Mouse (Mus musculus) embryonic facial prominence, embryonic 11.5 days (tissue): ENCODE data around the gene Pde10a. TPM values are rescaled to one million over a fixed set of nuclear protein-coding genes. Genes with fewer than 3 reads are reported as not detected.
A peak's percentile ranks its signal among the peaks of the same experiment; 100 is the strongest.

Experiments
- ATAC-seq: fragments of 200-750 bp; cut with Nextera tagmentation; replicated peaks from 2 replicates; pipeline ENCODE4 v1.8.0; 2017; ENCODE audit warnings: low read depth; ENCODE audit not compliant: insufficient number of reproducible peaks, low FRiP score, low TSS enrichment
- DNase-seq: peaks from one replicate; pipeline ENCODE4 v3.0.0-alpha.2; 2015; ENCODE audit warnings: low spot score
- H3K27ac ChIP-seq: fragments of 300-500 bp; sonication (generic); replicated peaks from 2 replicates; pipeline ENCODE4 v1.5.1; 2014; ENCODE audit warnings: mild to moderate bottlenecking, low read depth, low read length, control low read depth
- H3K27me3 ChIP-seq: fragments of 300-500 bp; sonication (generic); 2 replicates; pipeline ENCODE4 v1.6.1; 2014; ENCODE audit warnings: mild to moderate bottlenecking, low read length, moderate library complexity, mixed read lengths; ENCODE audit not compliant: control insufficient read depth, insufficient read depth
- H3K36me3 ChIP-seq: fragments of 300-500 bp; sonication (generic); replicated peaks from 2 replicates; pipeline ENCODE4 v1.6.1; 2014; ENCODE audit warnings: low read depth, mild to moderate bottlenecking, low read length, moderate library complexity, mixed read lengths; ENCODE audit not compliant: control insufficient read depth, insufficient read depth
- H3K4me1 ChIP-seq: fragments of 300-500 bp; sonication (generic); 2 replicates; pipeline ENCODE4 v1.6.1; 2014; ENCODE audit warnings: low read length, mixed read lengths; ENCODE audit not compliant: control insufficient read depth, insufficient read depth
- H3K4me2 ChIP-seq: fragments of 300-500 bp; sonication (generic); 2 replicates; pipeline ENCODE4 v1.6.1; 2014; ENCODE audit warnings: low read depth, mild to moderate bottlenecking, control low read depth, low read length, moderate library complexity
- H3K4me3 ChIP-seq: fragments of 300-500 bp; sonication (generic); 2 replicates; pipeline ENCODE4 v1.5.1; 2014; ENCODE audit warnings: low read depth, low read length, control low read depth
- H3K9ac ChIP-seq: fragments of 300-500 bp; sonication (generic); replicated peaks from 2 replicates; pipeline ENCODE4 v1.6.1; 2014; ENCODE audit warnings: mild to moderate bottlenecking, control low read depth, low read length
- H3K9me3 ChIP-seq: fragments of 300-500 bp; sonication (generic); replicated peaks from 2 replicates; pipeline ENCODE4 v1.6.1; 2016; ENCODE audit warnings: mild to moderate bottlenecking, low read length, inconsistent platforms, mixed read lengths; ENCODE audit not compliant: control insufficient read depth
- WGBS: fragments of 180-500 bp; shearing (Covaris S2); extraction: QIAGEN DNeasy Blood & Tissue Kit; methylation state at CpG from one replicate; pipeline ENCODE4 v1.1.7; 2014; 5-methylcytosine and 5-hydroxymethylcytosine counted together
- polyA plus RNA-seq: library from polyadenylated mRNA; unstranded; fragments of >200 nt; fragmentation: Nextera tagmentation; extraction: Ambion mirVana; gene quantifications from 2 replicates; pipeline ENCODE4 v1.2.1, GENCODE M21; 2014

Gene Pde10a
- polyA plus RNA-seq, 1 experiment from 2014 or later, result 1.9 TPM

DNA sequence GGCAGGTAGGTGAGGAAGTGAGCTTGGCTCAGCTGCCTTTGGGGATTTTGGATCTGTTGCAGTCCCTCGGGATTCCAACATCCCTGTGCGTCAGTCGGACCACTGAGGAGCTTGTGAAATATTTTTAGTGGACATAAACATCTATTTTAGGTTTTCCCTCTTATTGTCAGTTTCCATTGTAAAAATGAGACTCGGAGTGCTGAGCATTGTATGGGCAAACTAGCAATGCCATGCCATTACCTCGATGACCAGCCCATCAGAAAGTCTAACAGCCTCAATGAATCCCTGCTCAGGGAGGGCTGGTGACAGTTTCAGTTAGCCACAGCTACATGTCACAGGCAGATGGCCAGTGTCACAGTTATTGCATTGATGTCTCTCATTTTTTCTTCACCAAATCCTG lies 80.7 kb downstream of the Pde10a start:
- Histone ChIP-seq H3K4me3 (no peak overlapping the region), H3K27ac (no peak overlapping the region), H3K4me2 (no peak overlapping the region), H3K4me1 (no peaks in the 10 kb centered on the region), H3K27me3 (no peaks in the 10 kb centered on the region), H3K36me3 (no peaks in the 10 kb centered on the region), H3K9me3 (no peaks in the 10 kb centered on the region), H3K9ac (no peak overlapping the region)
- ATAC-seq, result no peak
- DNase-seq, result no peak
- WGBS, result 79% methylated on average over 5 of the region's 5 CpGs

DNA sequence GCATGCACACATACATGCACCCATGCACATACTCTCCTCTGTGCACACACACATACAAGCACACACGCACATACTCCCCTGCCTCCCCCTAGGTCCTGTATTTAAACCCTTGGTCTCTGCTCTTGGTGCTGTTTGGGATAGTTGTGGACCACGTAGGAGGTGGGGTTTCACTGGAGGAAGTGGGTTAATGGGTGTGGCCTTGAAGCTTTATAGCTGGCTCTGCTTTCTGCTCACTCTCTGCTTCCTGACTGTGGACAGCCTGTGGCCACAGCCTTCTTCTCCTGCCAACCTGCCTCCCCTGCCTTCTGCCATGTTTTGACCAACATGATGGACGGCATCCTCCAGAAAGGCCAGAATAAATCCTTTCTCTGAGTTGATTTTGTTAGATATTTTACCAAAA lies 81.5 kb downstream of the Pde10a start:
- Histone ChIP-seq H3K9me3 (no peaks in the 10 kb centered on the region), H3K27me3 (no peaks in the 10 kb centered on the region), H3K4me1 (no peaks in the 10 kb centered on the region), H3K4me3 (no peak overlapping the region), H3K9ac (no peak overlapping the region), H3K4me2 (no peak overlapping the region), H3K36me3 (no peaks in the 10 kb centered on the region), H3K27ac (no peak overlapping the region)
- no peak for DNase-seq
- 72% methylated on average over 3 of the region's 3 CpGs for WGBS
- ATAC-seq, result no peak

DNA sequence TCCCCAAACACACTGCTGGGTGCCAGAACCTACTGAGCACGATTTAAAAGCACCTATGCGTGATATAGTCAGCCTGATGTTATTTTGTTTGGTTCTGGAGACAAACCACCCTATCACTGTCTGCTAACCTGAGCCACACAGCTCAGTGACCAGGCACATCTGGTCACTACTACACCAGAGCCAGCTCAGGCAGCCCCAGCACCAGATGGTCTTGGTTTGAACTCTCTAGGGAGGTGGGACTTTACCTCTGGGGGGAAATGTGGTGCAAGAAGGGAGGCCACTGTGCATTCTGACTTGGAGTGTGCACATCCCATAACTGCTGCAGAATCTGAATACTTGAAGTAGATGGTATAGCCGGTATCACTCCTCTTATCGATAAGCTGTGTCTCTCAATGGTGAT lies 86.7 kb downstream of the Pde10a start:
- H3K27me3 ChIP-seq, result no peaks in the 10 kb centered on the region
- H3K36me3 ChIP-seq, result no peaks in the 10 kb centered on the region
- no peak for ATAC-seq
- H3K4me2 ChIP-seq, result no peak overlapping the region
- no peaks in the 10 kb centered on the region for H3K4me1 ChIP-seq
- 87% methylated on average over 4 of the region's 4 CpGs for WGBS
- no peak overlapping the region for H3K9ac ChIP-seq
- H3K4me3 ChIP-seq, result no peak overlapping the region
- no peak for DNase-seq
- no peaks in the 10 kb centered on the region for H3K9me3 ChIP-seq
- H3K27ac ChIP-seq, result no peak overlapping the region

DNA sequence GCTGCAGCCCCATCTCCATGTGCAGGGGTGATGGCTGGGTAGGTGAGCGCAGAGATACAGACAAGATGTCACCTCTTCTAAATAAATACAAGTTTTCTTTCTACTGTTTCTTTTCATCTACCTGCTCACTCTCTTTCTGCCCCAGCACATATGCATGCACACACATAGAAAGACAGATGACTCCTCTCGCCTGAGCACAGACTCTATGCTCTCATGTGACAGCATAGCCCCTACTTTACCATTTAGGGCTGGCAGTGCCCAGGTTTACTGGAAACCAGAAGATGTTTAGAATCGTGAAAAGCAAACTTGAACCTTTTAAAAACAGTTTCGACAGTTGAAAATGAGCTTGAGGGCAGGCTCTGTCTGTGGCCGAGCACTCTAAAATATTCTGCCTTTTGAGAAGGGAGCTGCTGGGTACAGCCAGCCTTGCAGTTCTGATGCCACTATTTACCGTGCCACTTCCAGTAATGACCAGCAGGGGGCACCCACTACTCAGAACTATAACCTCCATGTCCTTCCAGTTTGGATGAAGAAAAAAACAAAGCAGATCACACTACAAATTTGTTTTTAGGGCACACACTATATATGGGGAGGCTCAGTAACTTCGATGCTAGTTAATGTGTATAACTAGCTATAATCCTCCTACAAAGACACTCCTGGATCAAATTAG lies 88.8 kb downstream of the Pde10a start:
- no peaks in the 10 kb centered on the region for H3K27me3 ChIP-seq
- no peak overlapping the region for H3K9ac ChIP-seq
- DNase-seq (peak; percentile 87), ATAC-seq (no peak)
- WGBS, result 35% methylated on average over 7 of the region's 7 CpGs
- H3K27ac ChIP-seq, result no peak overlapping the region
- no peak overlapping the region for H3K4me3 ChIP-seq
- H3K4me1 ChIP-seq, result no peaks in the 10 kb centered on the region
- H3K9me3 ChIP-seq, result no peaks in the 10 kb centered on the region
- no peak overlapping the region for H3K4me2 ChIP-seq
- no peaks in the 10 kb centered on the region for H3K36me3 ChIP-seq

DNA sequence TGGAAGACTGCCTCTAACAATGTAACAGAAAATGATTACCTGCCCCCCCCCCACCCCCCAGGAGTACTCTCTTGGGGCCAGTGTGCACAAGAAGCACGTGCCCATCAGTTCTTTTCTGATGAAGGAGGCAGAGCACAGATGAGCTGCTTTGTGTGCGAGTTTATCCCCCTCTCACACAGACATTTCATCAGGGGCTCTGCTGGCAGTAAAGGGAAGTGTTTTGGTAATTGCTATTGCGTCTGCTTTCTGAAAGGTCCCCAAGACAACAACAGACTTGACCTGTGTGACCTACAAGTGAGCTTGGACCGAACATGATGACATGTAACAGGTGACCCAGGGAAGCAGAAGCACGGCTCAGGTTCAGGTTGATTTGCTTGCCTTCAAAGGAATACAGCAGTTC lies 95.2 kb downstream of the Pde10a start:
- no peak for ATAC-seq
- H3K4me1 ChIP-seq, result no peaks in the 10 kb centered on the region
- no peaks in the 10 kb centered on the region for H3K27me3 ChIP-seq
- no peak overlapping the region for H3K4me3 ChIP-seq
- no peak overlapping the region for H3K27ac ChIP-seq
- no peaks in the 10 kb centered on the region for H3K36me3 ChIP-seq
- no peak for DNase-seq
- H3K9ac ChIP-seq, result no peak overlapping the region
- WGBS, result 35% methylated on average over 5 of the region's 5 CpGs
- H3K9me3 ChIP-seq, result no peaks in the 10 kb centered on the region
- no peak overlapping the region for H3K4me2 ChIP-seq

DNA sequence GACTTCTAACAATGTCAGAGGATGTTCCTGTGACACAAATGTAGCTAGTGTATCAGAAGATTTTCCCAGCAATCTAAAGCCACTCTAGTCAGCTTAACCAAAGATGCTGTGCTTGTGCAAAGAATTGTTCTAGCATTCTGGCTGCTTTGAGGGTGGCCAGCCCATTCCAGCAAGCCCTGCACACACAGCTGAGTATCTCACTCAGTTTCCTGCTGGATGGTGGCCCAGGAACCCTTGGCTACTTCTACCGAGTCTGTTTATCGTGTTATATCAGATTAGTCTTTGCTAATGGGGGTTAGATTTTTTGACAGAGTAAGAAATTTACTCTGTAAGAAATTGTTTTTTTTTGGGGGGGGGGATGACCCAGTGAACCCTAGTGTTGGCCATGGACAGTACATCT lies 95.9 kb downstream of the Pde10a start:
- Histone ChIP-seq H3K27me3 (no peaks in the 10 kb centered on the region), H3K4me2 (no peak overlapping the region), H3K4me1 (no peaks in the 10 kb centered on the region), H3K36me3 (no peaks in the 10 kb centered on the region), H3K9me3 (no peaks in the 10 kb centered on the region), H3K9ac (no peak overlapping the region), H3K27ac (no peak overlapping the region), H3K4me3 (no peak overlapping the region)
- DNase-seq (no peak), ATAC-seq (no peak)
- WGBS, result 81% methylated on average over 2 of the region's 2 CpGs

DNA sequence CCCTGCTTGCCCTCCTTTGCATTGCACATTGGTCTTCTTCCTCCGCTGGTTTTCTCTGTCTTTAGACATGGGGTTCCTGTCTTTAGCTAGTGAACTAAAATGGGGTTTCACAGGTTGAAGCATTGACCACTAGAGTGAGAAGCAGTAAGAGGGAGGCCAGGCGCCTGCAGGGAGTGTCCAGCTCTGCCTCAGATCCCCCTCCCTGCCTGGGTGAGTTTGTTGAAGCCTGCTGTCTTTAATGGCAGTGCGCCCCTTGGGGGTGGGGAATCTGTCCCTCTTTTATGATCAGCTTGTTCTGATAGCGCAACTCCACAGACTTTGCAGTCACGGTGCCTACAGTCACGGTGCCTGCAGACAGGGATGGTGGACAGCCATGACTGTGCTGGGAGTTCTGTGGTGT lies 96.7 kb downstream of the Pde10a start:
- H3K36me3 ChIP-seq, result no peaks in the 10 kb centered on the region
- no peaks in the 10 kb centered on the region for H3K4me1 ChIP-seq
- no peaks in the 10 kb centered on the region for H3K9me3 ChIP-seq
- WGBS, result 61% methylated on average over 6 of the region's 6 CpGs
- no peaks in the 10 kb centered on the region for H3K27me3 ChIP-seq
- DNase-seq (no peak), ATAC-seq (no peak)
- H3K4me2 ChIP-seq, result no peak overlapping the region
- H3K27ac ChIP-seq, result no peak overlapping the region
- no peak overlapping the region for H3K9ac ChIP-seq
- H3K4me3 ChIP-seq, result no peak overlapping the region

DNA sequence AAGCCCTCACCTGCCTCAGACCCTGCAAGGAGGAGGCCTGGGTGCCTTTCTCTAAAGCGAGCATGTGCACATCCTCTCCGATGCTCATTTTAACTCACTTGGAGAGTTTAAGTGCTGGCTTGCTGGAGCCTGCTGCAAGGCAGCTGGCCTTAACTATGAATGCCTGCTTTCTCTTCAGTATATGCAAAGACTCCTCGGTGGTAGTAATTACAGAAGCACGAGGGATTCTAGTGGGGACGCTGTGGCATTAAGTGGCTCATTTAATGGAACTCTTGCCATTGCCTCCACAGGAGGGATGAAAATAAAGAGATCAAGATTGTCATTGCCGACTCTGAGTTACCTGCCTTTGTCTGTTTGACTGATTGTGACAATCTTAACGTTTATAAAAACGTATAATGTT lies 101.2 kb downstream of the Pde10a start:
- Histone ChIP-seq H3K27ac (no peak overlapping the region), H3K4me2 (no peak overlapping the region), H3K9ac (no peak overlapping the region), H3K36me3 (no peaks in the 10 kb centered on the region), H3K4me3 (no peak overlapping the region), H3K27me3 (no peaks in the 10 kb centered on the region), H3K4me1 (no peaks in the 10 kb centered on the region), H3K9me3 (no peaks in the 10 kb centered on the region)
- WGBS, result 59% methylated on average over 8 of the region's 8 CpGs
- DNase-seq (no peak), ATAC-seq (no peak)
